Mouse (Mus musculus) C2C12 (cell line): Measurements from ENCODE around the gene Lrp2.

Experiments
- CTCF ChIP-seq: IDR thresholded peaks from one replicate; pipeline ENCODE4 v1.5.1; 2011; ENCODE audit not compliant: control insufficient read depth, insufficient read depth, insufficient read length
- MAX ChIP-seq: IDR thresholded peaks from one replicate; pipeline ENCODE4 v1.6.1; 2011; ENCODE audit warnings: mild to moderate bottlenecking, control low read depth
- MYOD1 ChIP-seq: IDR thresholded peaks from one replicate; pipeline ENCODE4 v1.6.1; 2011; ENCODE audit warnings: low read depth; ENCODE audit not compliant: control insufficient read depth, insufficient read length
- USF1 ChIP-seq: IDR thresholded peaks from one replicate; pipeline ENCODE4 v1.6.1; 2011; ENCODE audit warnings: low read depth, mild to moderate bottlenecking, control low read depth, moderate library complexity

DNA sequence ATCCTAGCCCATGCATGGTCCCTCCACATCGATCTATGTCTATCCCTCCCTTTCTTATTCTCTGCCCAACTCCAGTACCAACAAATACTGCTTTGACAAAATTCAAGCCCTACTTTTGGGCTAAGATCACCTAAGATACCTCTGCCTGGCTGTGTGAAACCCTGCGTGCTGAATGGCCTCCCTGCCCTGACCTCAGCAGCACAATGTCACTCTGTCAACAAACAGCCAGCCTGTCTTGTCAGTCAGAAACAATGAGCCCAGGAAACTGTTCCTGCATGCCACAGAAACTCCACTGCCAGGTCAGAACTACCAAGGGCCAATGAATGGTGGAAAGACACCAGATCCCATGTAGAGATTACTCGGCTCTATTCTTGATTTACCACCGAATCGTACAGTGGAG is 55.7 kb downstream of the Lrp2 start:
- TF ChIP-seq MAX = no peak
- TF ChIP-seq USF1 = no peak
- no peak for TF ChIP-seq CTCF
- TF ChIP-seq MYOD1 = no peak
